Mouse (Mus musculus) urinary bladder, postnatal 4 days (tissue): ENCODE data around the gene Kmt2b.

Experiments used
- DNase-seq, 2 experiments: peaks; one replicate each; pipeline ENCODE4 v3.0.0; 2021 to 2022; ENCODE audit warnings: low spot score in 2 of 2

Kmt2b gene

DNA sequence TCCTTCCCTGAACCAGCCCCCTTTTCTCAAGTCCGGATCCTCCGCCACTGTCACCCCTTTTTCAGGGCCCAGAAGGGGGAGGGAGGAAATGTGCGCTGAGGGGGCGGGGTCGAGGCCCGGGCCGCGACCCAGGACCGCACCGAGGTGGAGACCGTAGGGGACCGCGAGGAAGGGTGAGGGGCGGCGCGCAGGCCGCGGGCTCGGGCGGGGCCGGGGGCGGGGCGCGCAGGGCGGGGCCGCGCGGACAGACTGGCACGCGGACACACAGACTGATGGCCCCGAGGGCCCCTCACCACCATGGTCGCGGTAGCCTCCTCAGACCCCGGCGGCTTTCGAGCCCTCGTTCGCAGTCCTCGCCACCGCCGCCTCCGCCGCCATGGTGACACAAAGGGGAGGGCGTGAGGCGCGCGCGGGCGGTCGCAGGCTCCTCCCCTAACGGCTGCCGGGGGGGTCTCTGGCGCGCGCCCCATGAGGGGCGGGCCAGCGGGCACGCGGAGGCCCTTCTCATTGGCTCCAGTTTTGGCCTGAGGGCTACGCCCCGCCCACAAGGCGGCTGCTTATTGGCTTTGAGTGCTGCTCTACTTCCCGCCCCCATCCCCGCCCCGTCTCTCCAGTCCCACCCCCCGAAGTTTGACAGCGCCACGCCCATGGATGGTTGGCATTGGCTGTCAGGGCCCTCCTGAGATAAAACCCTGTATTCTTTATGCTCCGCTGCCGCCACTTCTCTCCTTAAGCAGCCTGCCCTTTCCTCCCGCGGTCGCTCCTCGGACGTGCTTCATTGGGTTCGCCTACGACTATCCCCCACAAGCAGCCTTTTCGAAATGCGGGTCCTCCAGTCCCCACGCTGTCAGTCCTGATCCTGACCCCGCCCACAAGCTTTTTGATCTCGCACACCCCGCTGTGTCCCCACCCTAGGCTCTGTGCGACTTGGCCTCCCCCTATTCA lies 53.6 kb downstream of the Kmt2b start, which contains the start of gene Arhgap33:
Arhgap33 (minus strand) TSS at position 428 of the 945 bp plus-strand sequence.
- peak; percentile 94 to 95 for DNase-seq

GRCm38 (mm10) chr7:30533941-30534632 lies 54.4 kb downstream of the Kmt2b start:
- no peak for DNase-seq

DNA sequence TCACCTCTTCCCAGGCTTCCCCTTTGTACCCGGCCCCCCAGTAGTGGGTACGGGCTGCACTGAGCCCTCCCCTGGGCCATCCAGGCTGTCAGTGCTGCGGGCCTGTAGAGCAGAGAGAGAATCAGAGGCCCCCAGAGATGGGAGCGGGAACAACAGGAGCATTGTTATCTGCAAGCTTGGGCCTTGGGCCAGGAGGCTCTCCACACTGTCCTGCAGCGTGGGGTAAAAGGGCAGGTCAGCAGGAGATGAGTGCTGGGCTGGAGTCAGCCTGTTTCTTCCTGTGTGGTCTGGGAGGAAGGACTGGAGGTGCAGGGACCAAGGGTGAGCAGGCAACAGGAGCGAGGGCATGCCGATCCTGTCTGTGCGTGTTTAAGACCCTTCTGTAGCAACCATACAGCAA lies 55.6 kb downstream of the Kmt2b start:
- peak in 1 of 2 experiments; percentile 74 for DNase-seq

GRCm38 (mm10) chr7:30531291-30531815 lies 57.2 kb downstream of the Kmt2b start:
- no peak for DNase-seq

GRCm38 (mm10) chr7:30526981-30527380 lies 61.5 kb downstream of the Kmt2b start:
- DNase-seq = no peak

GRCm38 (mm10) chr7:30526399-30526798 lies 62.1 kb downstream of the Kmt2b start:
- no peak for DNase-seq

DNA sequence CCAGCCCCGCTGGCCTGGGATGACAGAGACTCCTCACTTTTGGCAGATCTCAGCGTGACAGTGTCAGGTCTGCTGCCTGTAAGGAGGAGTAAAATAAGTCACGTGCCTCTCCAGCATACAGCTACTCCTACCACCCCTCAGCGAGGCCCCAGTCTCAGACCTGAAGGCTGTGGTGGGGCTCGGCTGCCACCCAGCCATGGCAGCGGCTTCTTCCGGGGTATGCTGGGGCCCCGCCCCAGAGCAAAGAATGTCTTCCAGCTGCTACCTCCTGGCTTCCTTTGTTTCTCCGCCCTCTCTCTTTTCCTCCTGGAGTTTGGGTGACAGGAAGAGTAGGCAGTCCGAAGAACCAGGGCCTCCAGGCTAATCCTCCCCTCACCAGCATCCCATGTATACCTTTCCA lies 62.6 kb downstream of the Kmt2b start:
- no peak for DNase-seq

DNA sequence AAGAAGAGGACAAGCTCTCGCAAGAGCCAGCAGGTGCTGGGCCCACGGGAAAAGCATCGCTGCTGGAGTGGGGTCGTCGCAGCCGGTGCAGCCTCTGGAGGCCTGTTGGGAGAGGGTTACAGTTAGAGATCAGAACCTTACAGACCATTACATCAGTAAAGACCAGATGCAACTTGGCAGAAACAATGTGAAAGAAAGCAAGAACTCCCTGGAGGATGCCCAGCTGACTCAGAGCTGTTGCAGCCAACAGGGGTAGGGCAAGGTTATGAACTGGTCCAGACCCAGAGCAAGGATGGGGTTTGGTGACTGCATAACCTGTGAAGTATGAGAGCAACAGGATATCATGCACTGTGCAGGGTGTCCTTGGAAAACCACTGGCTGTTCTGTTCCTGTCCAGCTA lies 64.0 kb downstream of the Kmt2b start:
- no peak for DNase-seq

GRCm38 (mm10) chr7:30522871-30523270 lies 65.7 kb downstream of the Kmt2b start:
- no peak for DNase-seq

GRCm38 (mm10) chr7:30520856-30521255 lies 67.7 kb downstream of the Kmt2b start:
- DNase-seq = no peak

DNA sequence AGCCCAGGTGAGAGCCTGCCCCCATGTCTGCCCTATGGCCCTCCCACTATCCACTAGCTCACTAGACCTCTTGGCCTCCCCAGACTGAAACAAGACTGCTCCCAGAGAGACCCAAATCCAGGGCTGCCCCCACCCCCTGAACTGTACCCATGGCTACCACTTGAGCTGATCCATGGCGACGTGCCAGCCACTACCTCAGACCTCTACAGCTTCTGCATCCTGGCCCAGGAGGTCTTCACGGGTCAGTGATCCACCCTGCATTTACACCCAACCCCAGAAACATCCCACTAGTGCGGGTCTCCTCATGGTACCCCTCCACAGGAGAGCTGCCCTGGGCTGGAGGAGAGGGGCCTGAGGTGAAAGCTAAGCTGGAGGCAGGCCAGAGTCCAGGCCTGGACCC lies 68.1 kb downstream of the Kmt2b start:
- no peak for DNase-seq
